Mouse (Mus musculus) testis, adult 2 months (tissue): ENCODE results near the gene Chchd4.
"Not testable (repeated sequence)": the region's sequence is repeated elsewhere in the genome, so short reads cannot be mapped to it uniquely, and the experiment has no call there.

Source experiments
- CTCF ChIP-seq: fragments of 200-500 bp; IDR thresholded peaks from 2 replicates; pipeline ENCODE4 v1.5.1; 2012; ENCODE audit warnings: low read depth, mild to moderate bottlenecking, inconsistent platforms, low read length, moderate library complexity; ENCODE audit not compliant: control insufficient read depth, insufficient read depth, insufficient replicate concordance
- POLR2A ChIP-seq: fragments of 200-500 bp; IDR thresholded peaks from 2 replicates; pipeline ENCODE4 v1.6.1; 2012; ENCODE audit warnings: low read depth, mild to moderate bottlenecking, inconsistent platforms, low read length, moderate library complexity; ENCODE audit not compliant: control insufficient read depth

GRCm38 (mm10) chr6:91471427-91471826, 1.9 kb downstream of the Chchd4 start:
- TF ChIP-seq POLR2A, CTCF: not testable (repeated sequence)
